Mouse (Mus musculus) testis, adult 2 months (tissue): ENCODE measurements around the gene Atic. TPM values are rescaled to one million over a fixed set of nuclear protein-coding genes. Genes with fewer than 3 reads are reported as not detected.

Experiments used
- H3K27ac ChIP-seq: fragments of 200-500 bp; 2 replicates; pipeline ENCODE4 v1.5.1; 2012; ENCODE audit warnings: low read depth, low read length; ENCODE audit not compliant: control insufficient read depth, insufficient read depth
- H3K27me3 ChIP-seq: fragments of 200-500 bp; 2 replicates; pipeline ENCODE4 v1.6.1; 2012; ENCODE audit warnings: mild to moderate bottlenecking, low read length, moderate library complexity; ENCODE audit not compliant: control insufficient read depth, insufficient read depth
- H3K36me3 ChIP-seq: fragments of 200-500 bp; 2 replicates; pipeline ENCODE4 v1.6.1; 2012; ENCODE audit warnings: mild to moderate bottlenecking, low read length; ENCODE audit not compliant: control insufficient read depth, insufficient read depth
- H3K4me1 ChIP-seq: fragments of 200-500 bp; 2 replicates; pipeline ENCODE4 v1.6.1; 2012; ENCODE audit warnings: low read length; ENCODE audit not compliant: control insufficient read depth, insufficient read depth
- H3K4me3 ChIP-seq: fragments of 200-500 bp; 2 replicates; pipeline ENCODE4 v1.5.1; 2012; ENCODE audit warnings: low read depth, mild to moderate bottlenecking, low read length, moderate library complexity, mixed read lengths; ENCODE audit not compliant: control insufficient read depth
- CTCF ChIP-seq: fragments of 200-500 bp; IDR thresholded peaks from 2 replicates; pipeline ENCODE4 v1.5.1; 2012; ENCODE audit warnings: low read depth, mild to moderate bottlenecking, inconsistent platforms, low read length, moderate library complexity; ENCODE audit not compliant: control insufficient read depth, insufficient read depth, insufficient replicate concordance
- POLR2A ChIP-seq: fragments of 200-500 bp; IDR thresholded peaks from 2 replicates; pipeline ENCODE4 v1.6.1; 2012; ENCODE audit warnings: low read depth, mild to moderate bottlenecking, inconsistent platforms, low read length, moderate library complexity; ENCODE audit not compliant: control insufficient read depth
- polyA plus RNA-seq: library from polyadenylated mRNA; depleted of rRNA; stranded (reverse); fragments of >200 nt; gene quantifications from 2 replicates; pipeline ENCODE4 v1.2.3, GENCODE M21; 2012

The Atic gene
- polyA plus RNA-seq, 1 experiment, result 7.8 TPM

GRCm38 (mm10) chr1:71540437-71540836, 16.5 kb upstream of the Atic start:
- no peaks in the 10 kb centered on the region for H3K4me1 ChIP-seq
- H3K27ac ChIP-seq, result no peak overlapping the region
- H3K36me3 ChIP-seq, result no peaks in the 10 kb centered on the region
- TF ChIP-seq POLR2A (no peak), CTCF (no peak)
- no peaks in the 10 kb centered on the region for H3K27me3 ChIP-seq
- no peak overlapping the region for H3K4me3 ChIP-seq

GRCm38 (mm10) chr1:71550626-71551195, 6.2 kb upstream of the Atic start:
- Histone ChIP-seq H3K36me3 (no peaks in the 10 kb centered on the region), H3K27ac (no peak overlapping the region), H3K4me1 (no peaks in the 10 kb centered on the region), H3K4me3 (no peak overlapping the region), H3K27me3 (no peaks in the 10 kb centered on the region)
- no peak for TF ChIP-seq CTCF
- TF ChIP-seq POLR2A, result no peak

- Histone ChIP-seq H3K27ac (no peak overlapping the region), H3K36me3 (no peaks in the 10 kb centered on the region), H3K27me3 (no peaks in the 10 kb centered on the region), H3K4me3 (no peak overlapping the region), H3K4me1 (peaks cover 7% of the 10 kb centered on the region)
- TF ChIP-seq CTCF (no peak), POLR2A (no peak)
Measured at GRCm38 (mm10) chr1:71560626-71561025, 3.7 kb downstream of the Atic start.

DNA sequence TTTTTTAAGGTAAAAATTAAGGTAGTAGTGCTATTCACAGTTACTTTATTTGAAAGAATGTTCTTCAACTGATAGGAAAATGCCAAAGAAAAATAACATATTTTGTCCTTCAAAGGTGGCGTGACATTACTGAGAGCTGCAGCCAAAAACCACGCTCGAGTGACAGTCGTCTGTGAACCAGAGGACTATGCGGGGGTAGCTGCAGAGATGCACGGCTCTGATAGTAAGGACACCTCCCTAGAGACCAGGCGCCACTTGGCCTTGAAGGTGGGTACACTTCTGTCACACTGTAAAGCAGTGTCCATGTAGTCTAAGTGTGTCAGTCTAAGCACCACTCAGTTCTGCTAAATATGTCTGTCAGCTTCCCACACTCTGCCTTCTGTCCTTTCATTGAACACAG, 7.3 kb downstream of the Atic start:
- H3K36me3 ChIP-seq, result no peaks in the 10 kb centered on the region
- no peaks in the 10 kb centered on the region for H3K27me3 ChIP-seq
- TF ChIP-seq POLR2A, result no peak
- TF ChIP-seq CTCF, result no peak
- H3K27ac ChIP-seq, result no peak overlapping the region
- no peaks in the 10 kb centered on the region for H3K4me1 ChIP-seq
- H3K4me3 ChIP-seq, result no peak overlapping the region

- no peaks in the 10 kb centered on the region for H3K36me3 ChIP-seq
- TF ChIP-seq CTCF (no peak), POLR2A (no peak)
- no peaks in the 10 kb centered on the region for H3K4me1 ChIP-seq
- H3K27me3 ChIP-seq, result no peaks in the 10 kb centered on the region
- H3K27ac ChIP-seq, result no peak overlapping the region
- H3K4me3 ChIP-seq, result no peak overlapping the region
Measured at GRCm38 (mm10) chr1:71567884-71568605, 11.1 kb downstream of the Atic start.

DNA sequence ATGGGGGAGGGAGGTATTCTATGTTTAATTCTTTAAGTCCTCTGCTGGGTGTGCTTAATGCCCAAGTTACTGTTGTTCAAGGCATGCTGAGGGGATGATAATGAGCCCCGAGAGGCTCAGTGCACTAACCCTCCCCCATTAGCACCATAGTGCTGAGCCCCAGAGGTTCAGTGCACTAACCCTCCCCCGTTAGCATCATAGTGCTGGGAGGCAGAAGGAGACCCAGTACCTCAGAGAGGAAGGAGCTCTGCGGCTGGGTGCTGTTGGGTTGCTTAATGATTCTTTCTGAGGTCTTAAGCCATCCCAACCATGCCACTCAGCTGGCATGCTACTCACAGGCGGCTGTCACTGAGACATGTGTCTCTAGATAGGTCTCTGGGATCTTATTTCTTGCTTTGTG, 13.2 kb downstream of the Atic start:
- Histone ChIP-seq H3K4me1 (no peaks in the 10 kb centered on the region), H3K27ac (no peak overlapping the region), H3K36me3 (no peaks in the 10 kb centered on the region), H3K27me3 (no peaks in the 10 kb centered on the region), H3K4me3 (no peak overlapping the region)
- no peak for TF ChIP-seq POLR2A
- TF ChIP-seq CTCF, result no peak

- Histone ChIP-seq H3K4me1 (no peaks in the 10 kb centered on the region), H3K27me3 (no peaks in the 10 kb centered on the region), H3K36me3 (no peaks in the 10 kb centered on the region), H3K4me3 (no peak overlapping the region), H3K27ac (no peak overlapping the region)
- TF ChIP-seq POLR2A (no peak), CTCF (no peak)
Measured at GRCm38 (mm10) chr1:71575987-71576386, 19.0 kb downstream of the Atic start.
